Mouse (Mus musculus): ENCODE results near the gene Rbm4b.

Gene Rbm4b

GRCm38 (mm10) chr19:4756193-4756911 lies at the start of gene Rbm4b:
Rbm4b (plus strand) TSS chr19:4756497.
- DNase-seq: peak; percentile 96

GRCm38 (mm10) chr19:4708765-4709164 lies 47.5 kb upstream of the Rbm4b start:
- no peak for DNase-seq

DNA sequence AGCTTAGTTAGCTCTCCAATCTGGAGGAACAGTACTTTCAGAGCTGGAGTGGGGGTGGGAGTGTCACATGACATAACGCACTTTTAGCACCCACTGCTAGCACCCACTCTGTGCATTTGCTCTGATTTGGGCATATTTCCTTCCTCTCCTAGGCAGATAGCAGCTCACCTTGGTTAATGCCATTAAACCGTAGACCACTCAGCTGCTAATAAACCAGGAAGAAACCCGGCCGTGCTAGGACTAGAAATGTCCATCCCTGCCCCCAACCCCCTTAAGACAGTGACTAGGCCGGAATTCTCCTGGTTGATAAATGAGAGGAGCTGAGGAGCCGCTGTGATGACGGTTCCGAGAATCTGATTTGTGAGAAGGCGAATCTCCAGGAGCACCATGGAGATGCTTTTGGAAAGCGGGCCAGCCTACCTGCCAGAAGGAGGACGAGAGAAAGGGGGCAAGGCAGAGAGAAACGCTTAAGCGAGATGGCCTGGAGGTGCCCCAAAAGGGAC lies 45.1 kb upstream of the Rbm4b start, which contains the start of gene Sptbn2:
Sptbn2 (plus strand) TSS at position 70 of the 503 bp plus-strand sequence.
- no peak for DNase-seq

DNA sequence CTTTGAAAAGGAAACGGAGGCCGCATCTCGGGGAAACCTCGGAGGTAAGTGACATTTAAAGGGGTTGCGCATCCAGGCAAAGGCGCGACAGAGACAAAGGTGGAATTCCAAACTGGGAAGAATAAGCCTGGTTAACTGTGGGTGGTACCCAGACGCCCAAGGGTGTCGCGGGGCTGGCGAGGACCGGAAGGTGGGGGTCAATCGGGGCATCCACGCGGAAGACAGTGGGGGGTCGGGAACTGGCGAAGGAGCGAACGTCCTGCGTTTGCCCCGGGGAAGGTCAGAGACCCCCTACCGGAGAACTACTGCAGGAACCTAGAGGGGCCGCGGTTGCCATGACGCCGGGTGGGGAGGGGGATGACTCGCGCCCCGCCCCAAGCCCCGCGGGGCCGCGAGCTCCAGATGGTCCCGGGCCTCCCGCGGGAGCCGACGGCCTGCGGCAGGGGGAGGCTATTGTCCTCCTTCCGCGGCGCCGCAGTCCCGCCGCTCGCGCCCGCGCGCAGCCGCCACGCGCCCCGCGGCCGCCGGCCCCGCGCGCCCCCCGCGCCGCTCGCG lies 44.6 kb upstream of the Rbm4b start:
- no peak for DNase-seq

GRCm38 (mm10) chr19:4712156-4712780 lies 44.0 kb upstream of the Rbm4b start:
- no peak for DNase-seq

GRCm38 (mm10) chr19:4712781-4713526 lies 43.3 kb upstream of the Rbm4b start:
- DNase-seq: no peak

DNA sequence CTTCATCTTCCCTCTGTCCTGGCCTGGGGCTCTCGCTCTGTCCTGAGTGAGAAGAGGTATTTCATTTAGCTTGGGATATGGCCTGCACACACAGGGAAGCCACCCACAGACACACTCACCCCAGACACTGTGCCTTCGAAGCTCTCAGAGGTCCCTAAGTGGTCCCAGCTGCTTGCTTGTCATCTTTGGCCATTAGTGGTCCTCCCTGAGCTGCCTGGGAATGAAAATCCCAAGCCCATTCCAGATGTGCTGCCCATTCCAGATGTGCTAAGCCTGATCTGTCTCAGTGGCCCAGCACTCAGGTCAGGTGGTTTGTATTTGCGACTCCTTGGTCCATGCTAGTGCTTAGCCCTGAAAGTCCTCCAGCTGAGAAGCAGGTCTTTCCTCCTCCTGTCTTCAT lies 42.4 kb upstream of the Rbm4b start:
- no peak for DNase-seq

GRCm38 (mm10) chr19:4716756-4717155 lies 39.5 kb upstream of the Rbm4b start:
- no peak for DNase-seq

GRCm38 (mm10) chr19:4717281-4717680 lies 39.0 kb upstream of the Rbm4b start:
- DNase-seq: no peak

- DNase-seq: no peak
Measured at GRCm38 (mm10) chr19:4718716-4719115, 37.6 kb upstream of the Rbm4b start.

DNA sequence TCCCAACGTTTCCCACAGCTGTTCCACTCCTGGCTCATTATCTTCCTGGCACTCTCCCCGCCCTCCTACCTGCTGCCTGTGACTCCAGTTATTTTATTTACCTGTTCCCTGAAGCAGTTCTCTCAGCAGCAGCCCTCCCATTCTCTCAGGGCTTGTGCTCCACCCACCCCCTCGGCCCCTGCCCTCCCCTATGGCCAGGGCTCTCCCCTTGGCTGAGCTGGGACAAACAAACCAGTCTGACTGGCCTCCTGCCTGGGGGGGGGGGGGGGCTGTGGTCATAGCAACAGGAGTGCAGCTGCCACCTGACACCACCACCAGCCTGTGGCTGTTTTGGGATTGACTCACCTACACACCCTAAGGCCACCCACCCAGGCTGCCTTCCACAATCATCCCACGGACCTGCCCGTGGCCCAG lies 36.9 kb upstream of the Rbm4b start:
- DNase-seq: peak; percentile 53

DNA sequence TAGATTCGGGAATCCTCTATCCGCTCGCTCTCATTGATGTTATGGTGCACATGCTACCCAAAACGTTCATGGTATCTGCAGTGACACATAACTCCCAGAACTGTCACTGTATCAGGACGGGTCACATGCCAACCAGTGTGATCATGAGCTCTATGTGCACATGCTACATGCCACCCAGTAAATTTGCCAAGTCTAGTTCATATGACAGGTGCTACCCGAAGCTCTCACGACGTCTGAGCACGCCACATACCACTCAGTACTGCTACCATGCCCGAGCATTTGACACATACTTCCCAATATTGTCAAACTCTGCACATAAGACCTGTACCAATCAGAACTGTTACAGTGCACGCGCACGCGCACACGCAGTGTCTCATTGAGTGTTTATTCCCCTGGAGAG lies 36.2 kb upstream of the Rbm4b start:
- DNase-seq: no peak

GRCm38 (mm10) chr19:4720671-4721244 lies 35.5 kb upstream of the Rbm4b start:
- peak; percentile 67 for DNase-seq

- no peak for DNase-seq
Measured at GRCm38 (mm10) chr19:4729186-4729585, 27.1 kb upstream of the Rbm4b start.

DNA sequence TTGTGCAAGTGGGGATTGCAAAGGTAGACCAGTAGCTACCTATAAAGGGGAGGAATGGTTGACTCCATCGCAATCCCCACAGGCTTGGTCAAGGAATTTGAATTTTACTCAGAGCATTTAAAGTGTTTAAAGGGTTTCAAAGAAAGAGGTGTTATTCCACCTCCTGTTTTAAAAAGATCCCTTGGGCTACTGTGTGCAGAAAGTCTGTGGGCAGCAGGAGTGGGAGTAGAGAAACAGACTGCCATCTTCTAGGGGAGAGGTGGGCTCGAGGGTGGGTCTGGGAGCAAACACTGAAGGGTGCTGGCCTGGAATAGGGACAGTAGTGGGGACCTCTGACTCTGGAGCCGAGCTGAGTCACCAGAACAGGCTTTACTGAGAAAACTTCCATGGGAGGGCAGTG lies 23.2 kb upstream of the Rbm4b start:
- DNase-seq: no peak

- no peak for DNase-seq
Measured at GRCm38 (mm10) chr19:4737866-4738265, 18.4 kb upstream of the Rbm4b start.

DNA sequence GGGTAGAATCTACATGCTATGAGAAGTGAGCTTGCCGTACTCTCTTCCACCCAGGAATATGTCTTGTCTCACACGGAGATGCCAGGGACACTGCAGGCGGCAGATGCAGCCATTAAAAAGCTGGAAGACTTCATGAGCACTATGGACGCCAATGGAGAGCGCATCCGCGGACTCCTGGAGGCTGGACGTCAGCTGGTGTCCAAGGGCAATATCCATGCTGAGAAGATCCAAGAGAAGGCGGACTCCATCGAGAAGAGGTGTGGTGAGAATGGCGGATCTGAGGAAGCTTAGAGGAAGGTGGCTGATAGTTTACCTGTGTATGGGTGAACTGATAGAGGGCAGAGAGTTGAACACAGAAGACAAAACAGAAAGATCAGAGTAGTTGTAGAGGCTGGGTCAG lies 17.2 kb upstream of the Rbm4b start:
- no peak for DNase-seq

DNA sequence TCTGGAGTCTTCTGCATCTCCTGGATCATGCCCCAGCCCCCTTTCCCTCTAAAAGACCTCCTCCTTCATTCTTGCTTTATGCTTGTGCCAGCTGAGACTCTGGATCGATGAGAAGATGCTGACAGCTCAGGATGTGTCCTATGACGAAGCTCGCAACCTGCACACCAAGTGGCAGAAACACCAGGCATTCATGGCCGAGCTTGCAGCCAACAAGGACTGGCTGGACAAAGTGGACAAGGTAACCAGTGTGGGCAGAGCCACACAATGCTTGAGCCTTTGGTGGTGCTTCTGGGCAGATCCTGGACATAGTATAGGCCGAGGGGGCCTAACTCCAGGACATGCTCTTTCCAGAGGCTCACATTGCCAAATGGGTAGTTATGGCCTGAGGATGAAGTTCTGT lies 16.5 kb upstream of the Rbm4b start:
- DNase-seq: no peak

- DNase-seq: no peak
Measured at GRCm38 (mm10) chr19:4741482-4741881, 14.8 kb upstream of the Rbm4b start.

- no peak for DNase-seq
Measured at GRCm38 (mm10) chr19:4742229-4742628, 14.1 kb upstream of the Rbm4b start.

- peak; percentile 51 for DNase-seq
Measured at GRCm38 (mm10) chr19:4743524-4743923, 12.8 kb upstream of the Rbm4b start.

GRCm38 (mm10) chr19:4744026-4744425 lies 12.3 kb upstream of the Rbm4b start:
- DNase-seq: no peak

GRCm38 (mm10) chr19:4745057-4745456 lies 11.2 kb upstream of the Rbm4b start:
- DNase-seq: peak; percentile 31

Data from lung, postnatal 14 days (tissue).